Mouse (Mus musculus) megakaryocyte, embryonic 14.5 days (primary cell): ENCODE data around the gene Olfr224.

Experiments
- FLI1 ChIP-seq: IDR thresholded peaks from 2 replicates; pipeline ENCODE4 v1.6.1; 2012; ENCODE audit warnings: low read length, inconsistent platforms, mixed read lengths
- GATA1 ChIP-seq: IDR thresholded peaks from 3 replicates; pipeline ENCODE4 v1.6.1; 2012; ENCODE audit warnings: mixed read lengths, low read length, inconsistent platforms, borderline replicate concordance

DNA sequence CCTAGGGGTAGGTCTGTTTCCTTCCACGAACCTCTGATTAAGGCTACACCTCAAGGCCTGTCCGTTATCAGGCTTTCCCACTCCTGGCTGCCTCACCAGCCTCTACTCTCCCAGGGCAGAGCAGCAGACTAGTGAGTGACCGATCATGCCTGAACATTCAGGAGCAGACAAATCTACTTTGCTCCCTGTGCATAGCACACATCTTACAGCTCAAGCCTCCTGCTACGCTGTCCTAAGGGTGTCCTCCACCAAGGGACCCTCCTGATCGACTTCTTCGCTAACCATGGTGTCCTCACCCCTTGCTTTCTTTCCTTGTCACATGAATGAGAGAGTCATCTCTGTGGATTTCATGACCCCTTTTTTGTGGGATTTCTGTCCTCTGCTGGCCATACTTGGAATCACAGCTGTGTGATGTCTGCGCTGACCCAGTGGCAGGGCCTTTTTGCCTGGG, 17.6 kb upstream of the Olfr224 start:
- no peak for TF ChIP-seq FLI1
- TF ChIP-seq GATA1: no peak
